Mouse (Mus musculus): ENCODE data around the gene Faah. TPM values are rescaled to one million over a fixed set of nuclear protein-coding genes. Genes with fewer than 3 reads are reported as not detected.

The Faah gene
- polyA plus RNA-seq, 1 experiment from 2014 or later = 7.3 TPM

Other genes starting within 250 kb of the Faah start
- 0.30 TPM in 1 of 2 replicates, not detected in the other for gene Tex38, start 236.9 kb downstream of the Faah start, polyA plus RNA-seq (2016; fragmentation: Nextera tagmentation; extraction: Ambion mirVana)
- gene Atpaf1, start 233.1 kb downstream of the Faah start, polyA plus RNA-seq (2016; fragmentation: Nextera tagmentation; extraction: Ambion mirVana) = 41.4 and 42.1 TPM in 2 replicates
- gene Mob3c, start 189.8 kb downstream of the Faah start, polyA plus RNA-seq (2016; fragmentation: Nextera tagmentation; extraction: Ambion mirVana) = 5.0 and 6.7 TPM in 2 replicates
- gene Mknk1, start 178.7 kb downstream of the Faah start, polyA plus RNA-seq (2016; fragmentation: Nextera tagmentation; extraction: Ambion mirVana) = 28.0 and 30.8 TPM in 2 replicates
- gene Kncn, start 133.5 kb downstream of the Faah start, polyA plus RNA-seq (2016; fragmentation: Nextera tagmentation; extraction: Ambion mirVana) = not detected in 2 replicates
- 0.17 TPM in 1 of 2 replicates, not detected in the other for gene 6430628N08Rik, start 127.3 kb downstream of the Faah start, polyA plus RNA-seq (2016; fragmentation: Nextera tagmentation; extraction: Ambion mirVana)
- 10.1 and 14.7 TPM in 2 replicates for gene Dmbx1, start 78.0 kb downstream of the Faah start, polyA plus RNA-seq (2016; fragmentation: Nextera tagmentation; extraction: Ambion mirVana)
- 16.3 and 21.1 TPM in 2 replicates for gene Nsun4, start 36.0 kb upstream of the Faah start, polyA plus RNA-seq (2016; fragmentation: Nextera tagmentation; extraction: Ambion mirVana)
- gene Uqcrh, start 57.1 kb upstream of the Faah start, polyA plus RNA-seq (2016; fragmentation: Nextera tagmentation; extraction: Ambion mirVana) = 333 and 361 TPM in 2 replicates
- 72.8 and 73.8 TPM in 2 replicates for gene Lrrc41, start 57.3 kb upstream of the Faah start, polyA plus RNA-seq (2016; fragmentation: Nextera tagmentation; extraction: Ambion mirVana)
- 28.3 and 28.5 TPM in 2 replicates for gene Rad54l, start 105.8 kb upstream of the Faah start, polyA plus RNA-seq (2016; fragmentation: Nextera tagmentation; extraction: Ambion mirVana)
- gene Pomgnt1, start 105.9 kb upstream of the Faah start, polyA plus RNA-seq (2016; fragmentation: Nextera tagmentation; extraction: Ambion mirVana) = 62.7 and 67.5 TPM in 2 replicates
- 1.6 and 2.2 TPM in 2 replicates for gene Lurap1, start 133.4 kb upstream of the Faah start, polyA plus RNA-seq (2016; fragmentation: Nextera tagmentation; extraction: Ambion mirVana)
- gene Tspan1, start 149.7 kb upstream of the Faah start, polyA plus RNA-seq (2016; fragmentation: Nextera tagmentation; extraction: Ambion mirVana) = 0.17 TPM in 1 of 2 replicates, not detected in the other
- not detected in 2 replicates for gene 1700042G07Rik, start 155.4 kb upstream of the Faah start, polyA plus RNA-seq (2016; fragmentation: Nextera tagmentation; extraction: Ambion mirVana)
- not detected in 2 replicates for gene Gm49337, start 155.5 kb upstream of the Faah start, polyA plus RNA-seq (2016; fragmentation: Nextera tagmentation; extraction: Ambion mirVana)
- gene Pik3r3, start 203.7 kb upstream of the Faah start, polyA plus RNA-seq (2016; fragmentation: Nextera tagmentation; extraction: Ambion mirVana) = 108 and 113 TPM in 2 replicates